Mouse (Mus musculus) limb, embryonic 15.5 days (tissue): ENCODE measurements at regions not wholly inside any gene's neighbourhood (a gene's known extent, or its start where the extent isn't known, plus 50 kb on each side); places are given as distances from the start of the nearest gene placed in this dataset.
"Not testable (repeated sequence)": the region's sequence is repeated elsewhere in the genome, so short reads cannot be mapped to it uniquely, and the experiment has no call there.

Experiments
- ATAC-seq: fragments of 200-750 bp; cut with Nextera tagmentation; 2 replicates; pipeline ENCODE4 v1.8.0; 2017; ENCODE audit warnings: low read depth, moderate TSS enrichment; ENCODE audit not compliant: insufficient number of reproducible peaks, low FRiP score, low TSS enrichment
- H3K27ac ChIP-seq: fragments of 300-500 bp; sonication (generic); 2 replicates; pipeline ENCODE4 v1.5.1; 2015; ENCODE audit warnings: moderate library complexity, mild to moderate bottlenecking, inconsistent platforms
- H3K27me3 ChIP-seq: fragments of 300-500 bp; sonication (generic); 2 replicates; pipeline ENCODE4 v1.6.1; 2015; ENCODE audit warnings: inconsistent platforms
- H3K36me3 ChIP-seq: fragments of 300-500 bp; sonication (generic); 2 replicates; pipeline ENCODE4 v1.6.1; 2015; ENCODE audit warnings: inconsistent platforms
- H3K4me1 ChIP-seq: fragments of 300-500 bp; sonication (generic); 2 replicates; pipeline ENCODE4 v1.6.1; 2015; ENCODE audit warnings: inconsistent platforms
- H3K4me2 ChIP-seq: fragments of 300-500 bp; sonication (generic); 2 replicates; pipeline ENCODE4 v1.6.1; 2015; ENCODE audit warnings: mild to moderate bottlenecking, inconsistent platforms
- H3K4me3 ChIP-seq: fragments of 300-500 bp; sonication (generic); 2 replicates; pipeline ENCODE4 v1.5.1; 2015; ENCODE audit warnings: mild to moderate bottlenecking, inconsistent platforms
- H3K9ac ChIP-seq: fragments of 300-500 bp; sonication (generic); 2 replicates; pipeline ENCODE4 v1.6.1; 2015; ENCODE audit warnings: inconsistent platforms
- H3K9me3 ChIP-seq: fragments of 300-500 bp; sonication (generic); 2 replicates; pipeline ENCODE4 v1.6.1; 2016; ENCODE audit warnings: inconsistent platforms
- WGBS: fragments of 180-500 bp; shearing (Covaris S2); methylation state at CpG from one replicate; pipeline ENCODE4 v1.1.7; 2015; 5-methylcytosine and 5-hydroxymethylcytosine counted together

DNA sequence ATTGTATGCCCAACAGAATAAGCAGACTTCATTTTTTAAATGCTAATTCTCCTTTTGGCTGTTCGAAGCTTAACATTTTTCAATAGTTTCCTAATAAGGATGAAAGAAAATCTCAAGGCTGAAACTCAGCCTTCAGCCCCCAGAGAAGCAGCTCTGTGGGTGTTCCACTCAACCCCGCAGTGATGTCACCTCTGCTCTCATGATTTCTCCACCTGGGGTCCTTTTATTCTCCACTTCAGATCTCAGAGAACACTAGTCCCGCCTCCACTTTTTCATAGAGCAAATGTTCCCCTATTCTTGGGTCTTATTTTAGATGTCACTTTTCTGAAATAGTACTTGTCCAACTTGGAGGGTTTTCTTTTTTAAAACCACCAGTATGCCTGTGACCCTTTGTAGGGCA lies 567.3 kb downstream of the Cntn3 start:
- no peaks in the 10 kb centered on the region for H3K4me1 ChIP-seq
- no peak overlapping the region for H3K4me2 ChIP-seq
- no peak for ATAC-seq
- H3K36me3 ChIP-seq: no peaks in the 10 kb centered on the region
- H3K27me3 ChIP-seq: no peaks in the 10 kb centered on the region
- H3K9ac ChIP-seq: no peak overlapping the region
- H3K27ac ChIP-seq: no peak overlapping the region
- no peaks in the 10 kb centered on the region for H3K9me3 ChIP-seq
- WGBS: 69% methylated on average over 3 of the region's 3 CpGs
- no peak overlapping the region for H3K4me3 ChIP-seq

- no peak for ATAC-seq
- Histone ChIP-seq H3K9me3 (no peaks in the 10 kb centered on the region), H3K4me3 (no peak overlapping the region), H3K27me3 (no peaks in the 10 kb centered on the region), H3K36me3 (no peaks in the 10 kb centered on the region), H3K4me2 (no peak overlapping the region), H3K9ac (no peak overlapping the region), H3K27ac (no peak overlapping the region), H3K4me1 (no peaks in the 10 kb centered on the region)
- 66% methylated on average over 2 of the region's 2 CpGs for WGBS
Observed at GRCm38 (mm10) chr6:101998181-101998580, 574.7 kb downstream of the Cntn3 start.

- no peaks in the 10 kb centered on the region for H3K36me3 ChIP-seq
Observed at GRCm38 (mm10) chr6:101997629-101998028, 575.3 kb downstream of the Cntn3 start.

GRCm38 (mm10) chr6:101992815-101993214 lies 580.1 kb downstream of the Cntn3 start:
- H3K27ac ChIP-seq: no peak overlapping the region
- H3K4me3 ChIP-seq: no peak overlapping the region
- H3K4me1 ChIP-seq: no peaks in the 10 kb centered on the region
- no peak overlapping the region for H3K4me2 ChIP-seq
- H3K27me3 ChIP-seq: no peaks in the 10 kb centered on the region
- H3K36me3 ChIP-seq: no peaks in the 10 kb centered on the region
- no peak overlapping the region for H3K9ac ChIP-seq
- H3K9me3 ChIP-seq: no peaks in the 10 kb centered on the region
- 84% methylated on average over 2 of the region's 2 CpGs for WGBS
- ATAC-seq: no peak

More at GRCm38 (mm10) chr6:101997629-101998028, 575.3 kb downstream of the Cntn3 start:
- Histone ChIP-seq H3K4me3 (no peak overlapping the region), H3K27ac (no peak overlapping the region), H3K9ac (no peak overlapping the region), H3K9me3 (no peaks in the 10 kb centered on the region), H3K4me2 (no peak overlapping the region), H3K27me3 (no peaks in the 10 kb centered on the region), H3K4me1 (no peaks in the 10 kb centered on the region)
- 63% methylated on average over 5 of the region's 5 CpGs for WGBS
- no peak for ATAC-seq

DNA sequence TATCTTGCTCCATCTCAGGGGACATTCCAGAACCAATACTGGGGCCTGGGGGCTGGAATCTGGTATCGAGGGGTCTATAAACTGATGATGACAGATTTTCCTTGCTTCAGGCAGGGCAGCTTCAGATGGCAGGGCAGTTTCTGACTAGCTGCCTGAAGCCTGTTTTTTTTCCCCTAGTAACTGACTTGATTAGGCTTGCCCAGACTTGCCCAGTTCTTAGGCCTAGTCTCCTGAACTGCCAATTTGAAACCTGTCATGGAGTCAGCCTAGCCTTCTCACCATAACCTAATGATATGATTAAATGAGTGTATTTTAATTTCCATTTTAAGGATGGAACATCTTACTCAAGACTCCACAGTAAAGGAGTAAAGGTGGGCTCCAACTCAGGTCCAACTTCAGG lies 591.2 kb downstream of the Cntn3 start:
- no peak for ATAC-seq
- Histone ChIP-seq H3K9ac (no peak overlapping the region), H3K4me3 (no peak overlapping the region), H3K27me3 (no peaks in the 10 kb centered on the region), H3K9me3 (no peaks in the 10 kb centered on the region), H3K4me2 (no peak overlapping the region), H3K36me3 (no peaks in the 10 kb centered on the region), H3K4me1 (no peaks in the 10 kb centered on the region), H3K27ac (no peak overlapping the region)
- 31% methylated on average over 1 of the region's 1 CpGs for WGBS

GRCm38 (mm10) chr6:101979213-101979612 lies 593.7 kb downstream of the Cntn3 start:
- Histone ChIP-seq H3K4me2 (no peak overlapping the region), H3K4me1 (no peaks in the 10 kb centered on the region), H3K36me3 (no peaks in the 10 kb centered on the region), H3K27me3 (no peaks in the 10 kb centered on the region), H3K27ac (no peak overlapping the region), H3K9me3 (no peaks in the 10 kb centered on the region), H3K9ac (no peak overlapping the region), H3K4me3 (no peak overlapping the region)
- 80% methylated on average over 2 of the region's 2 CpGs for WGBS
- no peak for ATAC-seq

DNA sequence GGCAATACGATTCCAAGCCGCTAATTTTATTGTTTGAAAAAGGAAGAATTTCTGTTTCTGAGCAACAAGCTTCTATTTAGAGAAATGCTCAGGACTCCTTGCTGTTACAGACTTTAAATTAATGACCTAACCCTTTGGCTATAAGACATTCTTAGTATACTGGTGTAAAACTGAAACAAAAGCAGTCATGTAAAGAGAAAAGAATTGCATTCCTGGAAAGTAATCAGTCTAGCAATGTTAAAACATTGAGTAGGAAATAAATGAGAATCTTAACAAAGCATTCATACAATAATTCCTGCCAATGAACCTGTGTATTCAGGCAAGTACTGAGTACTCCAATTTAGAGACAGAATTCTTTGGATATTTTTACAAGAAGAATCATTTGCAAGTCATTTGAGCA lies 587.2 kb upstream of the Pdzrn3 start:
- no peak for ATAC-seq
- WGBS: 54% methylated on average over 2 of the region's 2 CpGs
- no peaks in the 10 kb centered on the region for H3K4me1 ChIP-seq
- H3K9ac ChIP-seq: no peak overlapping the region
- H3K4me2 ChIP-seq: no peak overlapping the region
- H3K27me3 ChIP-seq: no peaks in the 10 kb centered on the region
- H3K4me3 ChIP-seq: no peak overlapping the region
- H3K36me3 ChIP-seq: no peaks in the 10 kb centered on the region
- no peaks in the 10 kb centered on the region for H3K9me3 ChIP-seq
- no peak overlapping the region for H3K27ac ChIP-seq

DNA sequence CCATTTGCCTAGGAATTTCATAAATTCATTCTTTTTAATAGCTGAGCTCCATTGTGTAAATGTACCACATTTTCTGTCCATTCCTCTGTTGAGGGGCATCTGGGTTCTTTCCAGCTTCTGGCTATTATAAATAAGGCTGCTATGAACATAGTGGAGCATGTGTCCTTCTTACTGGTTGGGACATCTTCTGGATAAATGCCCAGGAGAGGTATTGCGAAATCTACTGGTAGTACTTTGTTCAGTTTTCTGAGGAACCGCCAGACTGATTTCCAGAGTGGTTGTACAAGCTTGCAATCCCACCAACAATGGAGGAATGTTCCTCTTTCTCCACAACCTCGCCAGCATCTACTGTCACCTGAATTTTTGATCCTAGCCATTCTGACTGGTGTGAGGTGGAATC lies 583.8 kb upstream of the Pdzrn3 start:
- H3K36me3 ChIP-seq, H3K27ac ChIP-seq, H3K4me3 ChIP-seq, H3K4me2 ChIP-seq, H3K4me1 ChIP-seq, H3K9ac ChIP-seq, ATAC-seq, H3K9me3 ChIP-seq, H3K27me3 ChIP-seq: not testable (repeated sequence)
- 87% methylated on average over 3 of the region's 3 CpGs for WGBS

DNA sequence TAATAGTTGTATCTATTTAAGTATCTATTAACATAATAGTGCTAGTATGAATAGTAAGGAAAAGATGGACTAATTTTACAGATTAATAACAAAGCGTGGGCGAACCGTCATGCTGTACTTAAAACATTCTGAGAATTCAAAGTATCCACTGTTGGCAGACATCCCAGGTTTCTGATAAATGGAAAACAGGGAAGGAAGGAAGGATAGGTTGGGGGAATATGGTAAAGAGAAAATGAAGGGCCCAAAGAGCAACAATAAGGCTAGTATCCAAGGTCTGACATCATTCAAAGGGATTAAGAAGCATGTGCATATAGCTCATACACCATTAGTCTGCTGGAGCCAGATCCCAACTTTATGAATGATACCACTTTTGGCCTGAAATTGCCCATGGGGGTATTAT lies 572.0 kb upstream of the Pdzrn3 start:
- H3K27me3 ChIP-seq: no peaks in the 10 kb centered on the region
- no peak overlapping the region for H3K27ac ChIP-seq
- 33% methylated on average over 3 of the region's 3 CpGs for WGBS
- H3K36me3 ChIP-seq: no peaks in the 10 kb centered on the region
- ATAC-seq: no peak
- H3K9me3 ChIP-seq: no peaks in the 10 kb centered on the region
- H3K9ac ChIP-seq: no peak overlapping the region
- no peak overlapping the region for H3K4me2 ChIP-seq
- no peak overlapping the region for H3K4me3 ChIP-seq
- no peaks in the 10 kb centered on the region for H3K4me1 ChIP-seq

DNA sequence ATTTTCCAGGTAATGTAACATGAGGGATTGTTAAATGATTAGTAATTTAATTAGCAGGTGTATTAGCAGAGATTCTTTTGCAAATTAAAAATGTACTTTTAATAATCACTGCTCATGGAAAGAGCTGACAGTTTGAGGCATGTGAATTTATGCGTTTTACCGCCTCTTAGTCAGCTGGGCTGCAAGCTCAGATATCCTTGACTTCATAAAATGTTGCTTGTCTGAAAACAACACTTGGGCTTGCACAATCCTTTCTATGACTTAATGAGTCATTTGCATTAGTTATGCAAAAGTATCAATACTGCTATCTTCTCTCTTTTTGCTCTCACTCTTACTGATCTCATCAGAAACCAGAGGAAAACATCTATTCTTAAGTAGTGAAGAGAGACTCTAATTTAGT lies 571.3 kb upstream of the Pdzrn3 start:
- WGBS: 72% methylated on average over 2 of the region's 2 CpGs
- H3K36me3 ChIP-seq: no peaks in the 10 kb centered on the region
- H3K27me3 ChIP-seq: no peaks in the 10 kb centered on the region
- no peak overlapping the region for H3K9ac ChIP-seq
- no peaks in the 10 kb centered on the region for H3K9me3 ChIP-seq
- no peaks in the 10 kb centered on the region for H3K4me1 ChIP-seq
- no peak overlapping the region for H3K27ac ChIP-seq
- H3K4me3 ChIP-seq: no peak overlapping the region
- ATAC-seq: no peak
- H3K4me2 ChIP-seq: no peak overlapping the region

- no peak overlapping the region for H3K4me2 ChIP-seq
- H3K36me3 ChIP-seq: no peaks in the 10 kb centered on the region
- H3K4me1 ChIP-seq: no peaks in the 10 kb centered on the region
- no peak for ATAC-seq
- 68% methylated on average over 3 of the region's 3 CpGs for WGBS
- H3K9ac ChIP-seq: no peak overlapping the region
- no peak overlapping the region for H3K4me3 ChIP-seq
- no peaks in the 10 kb centered on the region for H3K9me3 ChIP-seq
- H3K27ac ChIP-seq: no peak overlapping the region
- no peaks in the 10 kb centered on the region for H3K27me3 ChIP-seq
Observed at GRCm38 (mm10) chr6:101940266-101940866, 562.7 kb upstream of the Pdzrn3 start.

- Histone ChIP-seq H3K36me3 (no peaks in the 10 kb centered on the region), H3K9ac (no peak overlapping the region), H3K4me3 (no peak overlapping the region), H3K27ac (no peak overlapping the region), H3K9me3 (no peaks in the 10 kb centered on the region), H3K4me1 (no peaks in the 10 kb centered on the region), H3K27me3 (no peaks in the 10 kb centered on the region), H3K4me2 (no peak overlapping the region)
- ATAC-seq: no peak
- WGBS: 44% methylated on average over 4 of the region's 4 CpGs
Observed at GRCm38 (mm10) chr6:101938393-101938985, 560.8 kb upstream of the Pdzrn3 start.
